Mouse (Mus musculus) cerebellum, postnatal 36 days (tissue): ENCODE results near the gene Fancc.

Source experiments
- DNase-seq, 2 experiments: peaks; one replicate each; pipeline ENCODE4 v3.0.0; 2021 to 2022; ENCODE audit warnings: mixed read lengths in 2 of 2

The Fancc gene

DNA sequence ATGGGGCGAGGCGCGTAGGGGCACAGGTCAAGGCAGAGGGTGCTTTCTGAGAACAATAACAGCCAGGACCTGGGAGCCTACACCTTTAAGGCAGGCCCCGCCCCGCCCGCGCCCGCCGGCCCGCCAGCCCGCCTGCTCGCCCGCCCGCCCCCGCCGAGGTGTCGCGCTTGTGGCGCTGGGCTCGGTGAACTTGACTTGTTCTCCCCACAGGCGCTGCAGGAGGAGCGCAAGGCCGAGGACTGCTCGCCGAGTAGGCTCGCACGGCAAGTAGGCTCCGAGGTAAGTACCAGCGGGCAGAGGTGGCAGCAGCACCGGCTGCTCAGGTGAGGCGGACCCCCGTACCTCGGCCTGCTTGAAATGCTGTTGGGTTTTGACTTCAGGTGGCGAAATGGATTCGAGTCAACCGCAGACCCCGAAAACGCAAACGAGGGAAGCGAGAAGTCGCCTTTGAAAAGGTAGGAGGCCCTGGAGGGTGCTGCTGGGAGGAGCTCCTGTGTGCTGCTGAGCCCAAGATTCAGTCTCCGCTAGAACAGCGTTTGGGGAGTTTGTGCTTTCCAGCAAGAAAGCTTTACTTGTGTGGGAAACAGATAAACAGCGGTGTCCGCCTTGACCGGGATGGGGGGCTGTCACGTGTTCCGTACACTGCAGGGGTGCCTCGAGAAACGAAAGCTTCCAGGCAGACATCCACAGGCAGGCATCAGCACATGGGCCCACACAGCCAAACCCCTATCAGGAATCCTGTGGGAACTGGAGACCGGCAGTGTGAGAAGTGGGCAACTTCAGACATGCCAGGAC is 257.0 kb downstream of the Fancc start:
- DNase-seq, result peak; percentile 83 to 89

GRCm38 (mm10) chr13:63239301-63239804 is 257.7 kb downstream of the Fancc start:
- DNase-seq, result peak in 1 of 2 experiments; percentile 34

DNA sequence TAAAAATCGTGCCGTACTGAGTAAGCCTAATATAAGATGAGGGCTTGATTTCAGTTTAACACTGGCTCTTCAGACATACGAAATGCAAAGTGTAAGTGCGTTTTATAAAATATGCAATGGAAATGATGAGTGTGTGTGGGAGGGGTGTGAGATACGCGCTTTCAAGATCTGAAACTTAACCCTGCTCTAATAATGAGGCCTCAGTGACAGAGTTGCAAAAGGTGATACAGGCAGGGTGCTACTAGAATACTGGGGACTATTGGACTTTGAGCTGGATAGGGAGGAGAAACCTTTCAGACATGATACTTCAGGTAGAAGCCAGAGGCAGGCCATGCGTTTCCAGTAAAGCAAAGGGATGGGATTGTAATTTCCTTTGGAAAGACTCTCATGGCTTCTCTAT is 259.0 kb downstream of the Fancc start:
- DNase-seq, result no peak

DNA sequence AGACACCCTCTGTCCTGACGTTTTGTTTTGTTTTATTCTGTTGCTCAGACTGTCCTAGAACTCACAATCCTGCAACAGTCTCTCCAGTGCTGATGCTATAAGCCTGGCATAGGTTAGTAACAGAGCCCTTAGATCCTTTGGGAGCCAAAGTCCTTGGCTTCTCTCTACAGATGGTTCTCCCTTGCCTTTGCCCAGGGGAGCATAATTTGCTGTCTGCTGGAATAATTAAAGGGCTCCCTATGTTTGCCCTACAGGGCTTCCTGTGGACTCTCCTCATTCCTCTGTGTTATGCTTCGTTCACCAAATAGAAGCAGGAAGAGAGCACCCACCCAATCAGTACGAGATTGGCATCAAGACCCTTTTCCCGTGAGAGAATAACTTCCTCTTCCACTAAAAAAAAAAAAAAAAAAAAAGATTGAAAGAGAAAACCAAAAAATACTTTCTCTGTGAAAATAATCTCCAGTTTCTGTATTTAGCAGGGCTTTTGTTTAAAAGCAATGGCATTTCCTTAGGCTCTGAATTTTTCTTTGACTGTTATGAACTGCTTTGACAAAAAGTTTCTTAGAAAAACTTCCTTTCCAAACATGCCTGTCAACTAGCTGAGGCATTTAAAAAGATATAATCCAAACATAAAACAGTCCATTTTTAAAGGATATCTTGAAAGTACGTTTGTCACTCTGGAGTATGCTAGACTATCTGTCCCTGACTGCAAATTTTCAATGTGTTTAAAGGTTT is 260.8 kb downstream of the Fancc start:
- DNase-seq, result no peak

DNA sequence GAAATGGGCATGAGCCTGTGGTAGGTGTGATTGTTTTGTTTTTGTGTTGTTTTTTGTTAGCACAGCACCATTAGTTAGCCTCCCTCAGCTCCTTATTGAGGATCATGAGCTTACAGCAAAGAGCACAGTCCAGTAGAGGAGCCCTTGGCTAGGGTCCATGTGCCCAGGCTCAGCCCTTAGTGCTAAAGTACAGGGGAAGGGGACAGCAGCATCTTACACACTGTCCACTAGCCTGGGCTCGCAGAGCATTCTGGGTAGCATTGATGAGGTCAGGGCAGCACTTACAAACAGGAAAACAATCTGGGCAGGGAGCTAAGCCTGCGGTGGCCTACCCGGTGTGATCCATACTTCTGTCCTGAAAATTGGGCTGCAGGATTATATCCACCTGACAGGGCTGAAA is 261.5 kb downstream of the Fancc start:
- no peak for DNase-seq
